Mouse (Mus musculus) heart, adult 2 months (tissue): Measurements from ENCODE around the gene Josd2. TPM values are rescaled to one million over a fixed set of nuclear protein-coding genes. Genes with fewer than 3 reads are reported as not detected.

Source experiments
- DNase-seq, 2 experiments: peaks; one replicate each; pipeline ENCODE4 v3.0.0; 2021
- H3K27ac ChIP-seq: fragments of 200-600 bp; 2 replicates; pipeline ENCODE4 v1.8.1; 2022
- H3K27me3 ChIP-seq: fragments of 200-500 bp; 2 replicates; pipeline ENCODE4 v1.6.1; 2012; ENCODE audit warnings: mild to moderate bottlenecking, low read length, inconsistent platforms, mixed read lengths; ENCODE audit not compliant: control insufficient read depth, insufficient read depth
- H3K36me3 ChIP-seq: fragments of 200-500 bp; 2 replicates; pipeline ENCODE4 v1.6.1; 2012; ENCODE audit warnings: low read length, inconsistent platforms; ENCODE audit not compliant: control insufficient read depth, insufficient read depth
- H3K4me1 ChIP-seq: fragments of 200-500 bp; 2 replicates; pipeline ENCODE4 v1.6.1; 2011; ENCODE audit warnings: low read length; ENCODE audit not compliant: control insufficient read depth, insufficient read depth
- H3K4me3 ChIP-seq: fragments of 200-600 bp; 2 replicates; pipeline ENCODE4 v1.8.1; 2022
- H3K79me2 ChIP-seq: fragments of 200-500 bp; replicated peaks from 2 replicates; pipeline ENCODE4 v1.6.1; 2012; ENCODE audit warnings: mild to moderate bottlenecking, inconsistent platforms, low read length, moderate library complexity, mixed read lengths; ENCODE audit not compliant: control insufficient read depth, insufficient read depth
- H3K9ac ChIP-seq: fragments of 200-500 bp; 2 replicates; pipeline ENCODE4 v1.6.1; 2012; ENCODE audit warnings: low read depth, mild to moderate bottlenecking, control low read depth, inconsistent platforms, low read length, mixed read lengths
- CTCF ChIP-seq: fragments of 200-600 bp; IDR thresholded peaks from 2 replicates; pipeline ENCODE4 v1.8.1; 2022; ENCODE audit warnings: antibody characterized with exemption, mild to moderate bottlenecking, moderate library complexity
- EP300 ChIP-seq: fragments of 200-500 bp; IDR thresholded peaks from 2 replicates; pipeline ENCODE4 v1.6.1; 2011; ENCODE audit warnings: low read depth, low read length, control low read depth; ENCODE audit not compliant: insufficient read depth
- POLR2A ChIP-seq: fragments of 200-500 bp; IDR thresholded peaks from 2 replicates; pipeline ENCODE4 v1.6.1; 2011; ENCODE audit warnings: mild to moderate bottlenecking, low read depth, low read length, control low read depth; ENCODE audit not compliant: insufficient read depth
- WGBS: fragments of 180-500 bp; shearing (Covaris S2); methylation state at CpG from one replicate; pipeline ENCODE4 v1.1.7; 2018; 5-methylcytosine and 5-hydroxymethylcytosine counted together
- intact Hi-C: fragments of 180-260 bp; cut with DNase I; formaldehyde crosslinking; loops from one replicate; pipeline ENCODE4 v1.15.1; 2025
- polyA plus RNA-seq: library from polyadenylated mRNA; depleted of rRNA; stranded (reverse); fragments of >200 nt; gene quantifications from 2 replicates; pipeline ENCODE4 v1.2.3, GENCODE M21; 2012
- total RNA-seq, 2 experiments: library from RNA; stranded (reverse); gene quantifications; 2 replicates each; pipeline ENCODE4 v1.2.3; 2021

Josd2 gene
- total and polyA plus RNA-seq, 3 experiments, result 139 to 242 (median 147) TPM

DNA sequence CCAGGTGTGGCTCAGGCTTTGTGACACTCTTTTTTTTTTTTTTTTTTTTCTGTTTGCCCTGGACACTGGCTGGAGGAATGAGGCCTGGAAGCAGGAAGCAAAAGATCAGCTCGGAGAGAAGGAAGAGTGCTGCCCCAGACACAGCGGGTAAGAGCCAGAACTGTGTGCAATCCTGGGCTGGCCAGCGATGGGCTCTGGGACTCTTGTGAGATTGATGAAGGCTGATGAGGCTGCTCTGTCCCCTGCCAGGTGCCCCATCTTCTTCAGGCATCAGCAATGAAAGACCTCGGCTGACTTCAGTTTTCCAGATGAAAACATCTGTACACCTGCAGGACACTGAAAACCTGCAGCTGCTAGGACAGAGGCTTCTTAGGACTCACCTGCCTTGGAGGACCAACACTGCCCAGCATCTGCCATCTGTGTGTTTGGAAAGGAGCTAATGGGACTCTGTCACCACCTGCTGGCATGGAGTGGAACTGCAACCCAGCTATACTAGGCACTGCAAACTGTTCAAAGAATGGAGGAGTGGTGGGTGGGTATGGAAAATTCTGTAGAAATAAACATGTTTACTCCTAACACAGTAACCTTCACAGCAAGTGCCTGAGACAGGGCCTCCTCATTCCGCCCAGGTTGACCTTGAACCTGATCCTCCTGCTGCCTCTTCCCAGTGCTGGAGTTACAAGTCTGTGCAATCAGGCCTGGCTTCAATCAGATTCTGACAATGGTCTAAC lies 17.2 kb downstream of the Josd2 start:
- intact Hi-C loops, result loop anchor here (2.0 to 5.0 kb wide), 2 partner anchors 38 to 86 kb away; no protein-coding TSS in a partner anchor
- DNase-seq, result peak; percentile 55 to 82
- no peaks in the 10 kb centered on the region for H3K27me3 ChIP-seq
- no peaks in the 10 kb centered on the region for H3K36me3 ChIP-seq
- no peak overlapping the region for H3K27ac ChIP-seq
- H3K4me1 ChIP-seq, result no peaks in the 10 kb centered on the region
- no peak overlapping the region for H3K4me3 ChIP-seq
- no peak overlapping the region for H3K9ac ChIP-seq
- no peak for TF ChIP-seq POLR2A
- peak; percentile 91; the same call in 1 of the 2 replicates for TF ChIP-seq EP300
- no peak; the same call in none of the 2 replicates for TF ChIP-seq CTCF
- H3K79me2 ChIP-seq, result no peaks in the 10 kb centered on the region
- 32% methylated on average over 5 of the region's 5 CpGs for WGBS

DNA sequence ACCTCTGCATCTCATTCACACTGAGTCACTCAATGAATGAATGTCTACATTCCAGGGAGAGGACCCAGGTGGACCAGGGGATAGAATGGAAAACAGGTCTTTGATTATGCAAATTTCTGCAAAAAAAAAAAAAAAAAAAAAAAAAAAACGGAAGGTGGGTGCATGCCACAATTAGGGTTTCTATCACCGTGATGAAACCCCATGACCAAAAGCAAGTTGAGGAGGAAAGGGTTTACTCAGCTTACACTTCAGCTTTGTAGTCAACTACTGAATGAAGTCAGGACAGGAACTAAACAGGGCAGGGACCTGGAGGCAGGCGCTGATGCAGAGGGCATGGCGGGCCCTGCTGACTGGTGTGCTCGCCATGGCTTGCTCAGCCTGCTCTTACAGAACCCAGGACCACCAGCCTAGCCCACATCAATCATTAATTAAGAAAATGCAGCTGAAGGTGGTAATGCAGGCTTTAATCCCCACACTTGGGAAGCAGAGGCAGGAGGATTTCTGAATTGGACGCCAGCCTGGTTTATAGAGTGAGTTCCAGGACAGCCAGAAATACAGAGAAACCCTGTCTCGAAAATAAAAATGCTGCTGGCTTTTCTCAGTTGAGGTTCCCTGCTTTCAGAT lies 17.9 kb downstream of the Josd2 start:
- intact Hi-C loops, result loop anchor here (2.0 kb wide), 2 partner anchors 87 to 223 kb away; no protein-coding TSS in a partner anchor
- no peaks in the 10 kb centered on the region for H3K36me3 ChIP-seq
- no peak overlapping the region for H3K27ac ChIP-seq
- no peak overlapping the region for H3K4me3 ChIP-seq
- H3K27me3 ChIP-seq, result no peaks in the 10 kb centered on the region
- no peaks in the 10 kb centered on the region for H3K4me1 ChIP-seq
- no peaks in the 10 kb centered on the region for H3K79me2 ChIP-seq
- WGBS, result 68% methylated on average over 7 of the region's 7 CpGs
- TF ChIP-seq CTCF (no peak), EP300 (no peak), POLR2A (no peak)
- DNase-seq, result peak in 1 of 2 experiments; percentile 10
- no peak overlapping the region for H3K9ac ChIP-seq

DNA sequence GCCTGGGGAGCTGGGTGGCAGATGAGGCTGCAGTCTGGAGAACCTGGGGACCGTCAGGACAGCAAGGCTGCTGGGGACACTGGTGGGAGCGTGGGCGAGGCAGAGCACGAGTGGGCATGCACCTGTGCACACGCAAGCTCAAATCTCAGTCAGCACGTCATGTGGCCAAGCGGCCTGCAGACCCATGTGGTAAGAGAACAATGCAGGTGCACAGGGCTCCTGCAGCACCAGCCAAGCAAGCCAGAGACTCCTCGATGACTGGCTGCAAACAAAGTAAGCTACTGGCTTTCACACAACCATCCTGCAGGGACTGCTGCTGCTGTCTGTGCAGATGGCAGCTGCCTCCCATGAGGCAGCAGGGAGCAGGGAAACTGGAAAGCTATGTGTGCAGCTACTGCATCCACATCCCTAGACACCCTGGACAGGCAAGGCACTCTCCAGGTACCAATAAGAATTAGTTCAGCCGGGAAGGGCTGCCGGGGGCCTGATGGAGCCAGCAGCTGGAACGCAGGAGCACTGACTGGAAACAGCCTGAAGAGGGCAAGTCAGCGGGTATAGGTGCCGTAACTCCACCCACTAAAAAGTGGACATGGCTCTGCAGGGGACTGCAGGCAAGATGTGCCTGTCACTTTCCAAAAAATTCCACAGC lies 19.3 kb downstream of the Josd2 start:
- Histone ChIP-seq H3K36me3 (no peaks in the 10 kb centered on the region), H3K9ac (no peak overlapping the region), H3K4me1 (no peaks in the 10 kb centered on the region), H3K79me2 (no peaks in the 10 kb centered on the region), H3K27ac (no peak overlapping the region), H3K4me3 (no peak overlapping the region), H3K27me3 (no peaks in the 10 kb centered on the region)
- TF ChIP-seq POLR2A, result no peak; the same call in 1 of the 2 replicates
- no peak for TF ChIP-seq CTCF
- TF ChIP-seq EP300, result no peak
- intact Hi-C loops, result loop anchor here (2.0 kb wide), 1 partner anchor 224 kb away; no protein-coding TSS in a partner anchor
- DNase-seq, result peak in 1 of 2 experiments; percentile 18
- WGBS, result 64% methylated on average over 13 of the region's 13 CpGs

GRCm38 (mm10) chr7:44487936-44488335 lies 20.2 kb downstream of the Josd2 start:
- WGBS, result 86% methylated on average over 7 of the region's 7 CpGs
- no peaks in the 10 kb centered on the region for H3K36me3 ChIP-seq
- no peak overlapping the region for H3K9ac ChIP-seq
- no peak overlapping the region for H3K27ac ChIP-seq
- TF ChIP-seq EP300, result no peak
- TF ChIP-seq CTCF, result no peak
- no peak for TF ChIP-seq POLR2A
- H3K27me3 ChIP-seq, result no peaks in the 10 kb centered on the region
- peak in 1 of 2 experiments; percentile 10 for DNase-seq
- no peaks in the 10 kb centered on the region for H3K79me2 ChIP-seq
- H3K4me1 ChIP-seq, result no peaks in the 10 kb centered on the region
- intact Hi-C loops, result loop anchor here (2.0 kb wide), 1 partner anchor 225 kb away; no protein-coding TSS in a partner anchor
- no peak overlapping the region for H3K4me3 ChIP-seq

DNA sequence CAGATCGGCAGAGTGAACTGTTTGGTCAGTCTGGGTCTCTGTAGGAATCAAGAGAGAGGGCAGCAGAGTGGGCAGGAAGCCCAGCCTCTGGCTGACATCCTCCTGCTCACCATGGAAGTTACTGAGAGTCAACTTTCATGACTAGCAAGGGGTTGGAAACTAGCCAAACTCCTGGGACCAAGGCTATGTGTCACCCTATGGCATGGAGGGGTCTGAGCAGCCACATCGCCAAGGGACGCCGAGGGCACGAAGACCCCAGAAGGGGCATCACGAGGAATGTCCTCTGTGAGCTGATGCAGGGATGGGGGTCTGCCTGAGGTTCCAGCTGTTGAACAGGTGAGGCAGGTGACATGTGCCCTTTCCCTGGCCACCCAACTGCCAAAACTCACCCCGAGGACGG lies 20.8 kb downstream of the Josd2 start:
- no peaks in the 10 kb centered on the region for H3K27me3 ChIP-seq
- 83% methylated on average over 8 of the region's 8 CpGs for WGBS
- no peaks in the 10 kb centered on the region for H3K36me3 ChIP-seq
- no peaks in the 10 kb centered on the region for H3K79me2 ChIP-seq
- DNase-seq, result peak in 1 of 2 experiments; percentile 18
- intact Hi-C loops, result no loop called here
- TF ChIP-seq POLR2A (no peak), EP300 (no peak), CTCF (no peak)
- no peak overlapping the region for H3K9ac ChIP-seq
- no peak overlapping the region for H3K4me3 ChIP-seq
- H3K4me1 ChIP-seq, result no peaks in the 10 kb centered on the region
- no peak overlapping the region for H3K27ac ChIP-seq

DNA sequence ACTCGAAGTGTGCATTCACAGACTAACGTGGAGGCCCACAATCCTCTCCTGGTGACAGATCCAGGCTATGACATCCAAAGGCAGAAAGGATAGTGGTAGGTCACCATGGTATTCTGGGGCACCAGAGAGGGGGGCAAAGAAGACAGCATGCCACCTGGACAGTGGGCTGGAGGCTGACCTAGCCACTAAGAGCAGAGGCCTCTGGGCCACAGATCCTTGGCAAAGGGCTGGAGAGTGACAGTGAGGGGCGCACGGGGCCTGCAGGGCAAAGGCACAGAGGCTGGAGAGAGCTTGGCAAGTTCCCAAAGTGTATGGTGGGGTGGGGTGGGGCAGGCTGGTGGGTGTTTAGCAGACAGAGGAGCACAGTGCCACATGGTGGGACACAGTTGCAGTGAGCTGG lies 22.5 kb downstream of the Josd2 start:
- H3K4me3 ChIP-seq, result no peak overlapping the region
- H3K4me1 ChIP-seq, result no peaks in the 10 kb centered on the region
- H3K79me2 ChIP-seq, result peaks cover 2% of the 10 kb centered on the region; the same call in 1 of the 2 replicates
- H3K27ac ChIP-seq, result no peak overlapping the region
- no peaks in the 10 kb centered on the region for H3K27me3 ChIP-seq
- no peaks in the 10 kb centered on the region for H3K36me3 ChIP-seq
- no peak overlapping the region for H3K9ac ChIP-seq
- intact Hi-C loops, result no loop called here
- peak in 1 of 2 experiments; percentile 14 for DNase-seq
- no peak for TF ChIP-seq CTCF
- no peak for TF ChIP-seq EP300
- TF ChIP-seq POLR2A, result no peak
- 90% methylated on average over 4 of the region's 4 CpGs for WGBS
